Mouse (Mus musculus) gastrocnemius, postnatal 25 days (tissue): ENCODE measurements at regions not wholly inside any gene's neighbourhood (a gene's known extent, or its start where the extent isn't known, plus 50 kb on each side); places are given as distances from the start of the nearest gene placed in this dataset.
"Not testable (repeated sequence)": the region's sequence is repeated elsewhere in the genome, so short reads cannot be mapped to it uniquely, and the experiment has no call there.

Source experiments
- DNase-seq: peaks from one replicate; pipeline ENCODE4 v3.0.0; 2022

DNA sequence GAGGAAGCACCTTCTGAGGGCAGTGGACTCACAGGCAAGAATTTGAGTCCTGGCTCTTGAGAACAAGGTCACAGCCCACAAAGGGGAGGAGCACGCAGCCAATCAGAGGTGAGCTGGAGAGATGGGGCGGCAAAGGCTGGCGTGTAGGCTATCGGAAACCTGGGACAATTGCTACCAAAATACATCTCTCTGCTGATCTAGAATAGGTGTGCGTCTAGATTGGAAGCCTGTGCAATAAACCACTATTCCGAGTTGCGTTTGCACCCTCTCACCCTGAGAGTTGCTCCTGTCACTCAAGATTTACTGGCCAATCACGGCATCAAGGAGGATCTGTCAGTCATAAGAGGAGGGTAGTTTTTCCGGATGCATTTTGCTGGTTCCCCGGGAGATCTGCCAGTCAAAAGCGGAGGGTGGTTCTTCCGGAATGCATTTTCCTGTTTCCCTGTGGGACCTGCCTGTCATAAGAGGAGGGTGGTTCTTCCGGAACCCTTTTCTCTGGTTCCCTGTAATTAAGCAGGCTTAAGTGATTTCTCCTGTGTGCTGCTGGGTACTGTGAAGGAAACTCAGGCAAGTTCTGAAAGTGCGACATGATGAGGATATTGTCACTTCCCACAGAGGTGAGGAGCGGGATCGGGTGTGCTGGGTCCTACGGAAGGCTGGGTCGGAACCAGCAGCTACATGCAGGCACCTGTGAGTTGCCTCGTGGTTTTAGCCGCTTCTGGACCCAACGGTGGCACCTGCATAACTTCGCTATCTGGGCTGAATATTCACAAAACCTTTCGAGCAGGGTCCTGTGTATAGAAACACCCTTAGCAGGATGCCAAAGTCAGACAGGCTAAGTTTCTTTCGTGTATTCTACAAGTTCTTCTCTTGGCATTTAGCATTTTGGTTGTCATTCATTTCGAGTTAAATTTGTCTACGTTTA lies 112.6 kb upstream of the Zfp960 start:
- DNase-seq, result peak; percentile 90

DNA sequence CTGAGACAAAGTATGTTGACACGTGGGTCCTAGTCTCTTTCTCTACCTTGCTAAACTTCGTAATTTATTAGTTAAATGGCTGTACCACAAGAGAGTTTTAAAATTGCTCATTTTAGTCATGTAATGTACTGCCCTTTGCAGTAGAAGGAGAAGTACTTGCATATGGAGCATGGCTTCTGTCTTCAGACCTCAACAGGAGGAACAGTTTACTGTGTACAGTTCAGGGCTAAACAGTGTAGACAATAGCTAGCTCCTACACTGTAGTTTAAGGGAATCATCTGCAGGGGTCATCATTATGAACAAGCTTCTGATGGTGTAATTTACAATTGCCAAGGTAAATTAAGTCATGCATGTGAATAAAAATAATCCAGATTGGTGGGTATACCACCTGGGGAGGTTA lies 111.8 kb upstream of the Zfp960 start:
- DNase-seq, result not testable (repeated sequence)

DNA sequence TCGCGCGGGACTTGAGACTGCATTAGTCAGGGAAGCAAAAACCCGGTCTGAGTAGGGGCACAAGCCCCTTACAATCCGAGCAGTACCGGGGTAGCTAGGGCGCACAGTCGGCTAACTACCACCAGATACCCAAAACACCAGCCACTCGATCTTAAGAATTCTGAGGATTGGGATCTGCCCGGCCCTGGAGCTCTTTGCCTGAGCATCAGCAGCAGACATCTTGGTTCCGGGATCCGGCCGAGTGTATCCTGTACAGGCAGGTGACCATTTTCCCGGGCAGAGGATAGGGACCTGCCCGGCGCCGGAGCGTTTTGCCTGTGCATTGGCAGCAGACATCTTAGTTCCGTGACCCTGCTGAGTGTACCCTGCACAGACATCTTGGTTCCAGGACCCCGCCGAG lies 66.7 kb upstream of the Zfp960 start:
- DNase-seq, result not testable (repeated sequence)

GRCm38 (mm10) chr17:17004632-17005265 lies 59.2 kb upstream of the Zfp960 start:
- DNase-seq, result peak; percentile 88

DNA sequence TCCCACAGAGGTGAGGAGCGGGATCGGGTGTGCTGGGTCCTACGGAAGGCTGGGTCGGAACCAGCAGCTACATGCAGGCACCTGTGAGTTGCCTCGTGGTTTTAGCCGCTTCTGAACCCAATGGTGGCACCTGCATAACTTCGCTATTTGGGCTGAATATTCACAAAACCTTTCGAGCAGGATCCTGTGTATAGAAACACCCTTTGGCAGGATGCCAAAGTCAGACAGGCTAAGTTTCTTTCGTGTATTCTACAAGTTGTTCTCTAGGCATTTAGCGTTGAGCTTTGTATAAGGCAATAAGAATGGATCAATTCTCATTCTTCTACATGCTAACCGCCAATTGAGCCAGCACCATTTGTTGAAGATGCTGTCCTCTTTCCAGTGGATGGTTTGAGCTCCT lies 58.6 kb upstream of the Zfp960 start:
- not testable (repeated sequence) for DNase-seq
